Mouse (Mus musculus): ENCODE data around the gene Prpf6.
A peak's percentile ranks its signal among the peaks of the same experiment; 100 is the strongest.

The Prpf6 gene

DNA sequence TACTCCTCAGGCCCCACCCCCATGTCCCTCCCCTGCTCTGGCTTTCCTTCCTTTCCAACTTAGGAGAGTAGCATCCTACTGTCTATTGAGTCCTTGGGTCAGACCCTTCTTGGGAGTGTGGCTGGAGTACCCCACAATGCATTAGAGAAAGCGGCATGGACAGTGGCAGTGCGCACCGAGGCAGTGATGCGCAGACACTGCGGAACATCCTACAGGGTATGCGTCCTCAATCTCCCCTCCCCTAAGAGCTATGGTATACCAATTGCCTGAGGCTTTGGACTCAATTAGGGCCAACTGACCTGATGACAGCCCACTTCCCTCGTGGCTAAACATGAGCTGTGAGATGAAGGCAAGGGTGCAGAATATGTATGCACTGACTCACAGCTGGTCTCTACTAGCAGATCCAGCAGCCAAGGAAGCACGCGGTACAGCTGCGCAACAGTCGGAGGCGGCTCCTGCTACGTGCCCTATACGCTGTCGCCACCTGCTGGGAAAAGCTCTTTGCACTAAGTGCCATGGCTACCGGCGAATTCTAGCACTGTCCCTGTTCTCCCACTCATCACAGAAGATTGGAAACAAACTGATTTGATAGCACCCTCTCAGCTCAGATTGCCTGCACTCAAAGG, 67.4 kb downstream of the Prpf6 start:
- peak; percentile 60 for DNase-seq (ENCODE audit: low read depth)

DNA sequence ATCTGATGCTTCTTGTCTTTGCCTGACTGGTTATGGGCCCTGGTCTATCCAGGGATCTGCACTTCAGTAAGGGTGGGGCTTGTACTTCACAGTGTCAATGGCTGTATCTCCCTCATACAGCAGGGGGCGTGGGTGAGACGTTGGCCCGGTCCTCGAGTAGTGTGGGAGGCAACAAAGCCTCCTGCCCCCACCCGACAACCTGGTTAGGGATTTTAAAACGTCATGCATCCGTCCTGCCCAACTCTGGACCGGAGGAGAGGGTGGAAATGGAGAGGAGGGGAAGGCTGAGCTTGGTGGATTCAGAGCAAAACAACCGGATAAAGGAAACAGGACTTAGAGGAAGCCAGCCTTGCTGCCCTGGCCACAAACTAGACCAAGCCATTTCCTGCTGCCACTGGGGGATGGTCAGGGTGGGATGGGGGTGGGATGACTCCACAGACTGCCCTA, 68.0 kb downstream of the Prpf6 start:
- DNase-seq (ENCODE audit: low read depth): peak; percentile 74

DNA sequence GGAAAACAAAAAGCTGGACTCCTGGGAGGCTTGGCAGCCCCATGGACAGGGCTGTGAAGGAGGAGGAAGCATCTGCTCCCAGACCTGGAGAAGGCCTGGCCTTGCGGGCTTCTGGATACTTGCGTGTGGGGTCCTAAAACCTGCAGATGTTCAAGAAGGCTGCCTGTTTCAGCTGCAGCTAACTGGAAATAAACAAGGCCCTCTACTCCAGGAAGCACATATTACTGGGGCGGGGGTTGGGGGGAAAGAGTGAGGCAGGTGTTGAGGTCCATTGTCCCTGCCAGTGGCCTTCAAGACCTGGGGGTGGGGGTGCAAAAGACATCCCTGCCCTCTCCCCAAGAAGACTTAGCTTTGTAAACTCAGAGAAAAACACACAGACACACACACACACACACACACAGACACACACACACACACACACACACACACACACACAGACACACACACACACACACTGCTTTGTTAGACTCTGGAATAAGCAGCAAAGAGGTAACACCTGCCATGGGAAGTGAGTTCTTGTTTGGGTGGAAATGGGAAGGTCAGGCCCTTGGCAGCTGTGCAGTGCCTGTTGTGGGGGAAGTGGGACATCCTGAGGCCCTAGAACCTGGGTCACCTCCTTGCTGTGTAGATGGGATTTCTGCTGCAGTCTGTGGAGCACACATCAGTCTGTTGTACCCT, 71.1 kb downstream of the Prpf6 start:
- no peak for DNase-seq (ENCODE audit: low read depth)

DNA sequence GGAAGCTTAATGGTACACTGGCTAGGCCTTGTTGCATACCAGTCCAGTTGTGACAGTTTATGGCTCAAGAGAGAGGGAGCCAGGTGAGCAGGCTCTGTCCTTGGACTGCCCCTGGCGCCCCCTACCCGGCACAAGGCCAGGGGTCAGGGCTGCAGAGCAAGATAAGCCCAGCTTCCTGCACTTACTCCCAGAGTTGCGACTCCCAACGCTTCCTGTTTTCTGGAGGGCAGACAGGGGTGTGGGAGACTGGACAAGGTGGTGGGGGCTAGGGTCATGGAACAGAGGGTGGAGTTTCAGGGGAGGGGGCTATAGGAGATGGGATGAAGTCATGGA, 71.6 kb downstream of the Prpf6 start:
- no peak for DNase-seq (ENCODE audit: low read depth)

DNA sequence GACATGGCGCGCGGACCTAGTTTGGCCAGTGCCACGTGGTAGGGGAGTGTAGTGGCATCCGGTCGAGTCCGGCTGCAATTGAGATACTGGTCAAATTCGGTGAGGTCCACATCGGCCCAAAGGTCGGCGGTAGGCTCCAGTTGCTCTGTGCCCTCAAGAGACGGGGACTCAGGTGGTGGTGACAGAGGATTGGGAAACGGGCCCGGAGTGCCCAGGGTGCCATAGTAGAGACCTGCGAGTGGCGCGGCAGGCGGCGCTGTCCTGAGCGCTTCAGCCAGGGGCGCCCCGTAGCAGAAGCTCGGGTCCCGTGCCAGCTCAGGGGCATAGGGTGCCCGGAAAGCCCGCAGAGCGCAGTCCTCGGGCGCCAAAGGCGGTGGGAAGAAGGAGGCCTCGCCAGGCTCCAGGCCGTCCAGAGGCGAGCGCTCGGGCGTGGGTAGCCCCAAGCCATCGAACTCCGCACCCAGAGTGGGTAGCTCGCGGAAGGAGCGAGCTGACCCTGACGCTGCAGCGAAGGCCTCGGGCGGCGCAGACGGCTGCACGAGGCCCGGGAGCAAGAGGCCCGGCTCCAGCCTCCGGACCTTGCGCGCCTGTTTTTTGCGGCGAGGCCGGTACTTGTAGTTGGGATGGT, 78.7 kb downstream of the Prpf6 start:
- DNase-seq (ENCODE audit: low read depth): no peak

DNA sequence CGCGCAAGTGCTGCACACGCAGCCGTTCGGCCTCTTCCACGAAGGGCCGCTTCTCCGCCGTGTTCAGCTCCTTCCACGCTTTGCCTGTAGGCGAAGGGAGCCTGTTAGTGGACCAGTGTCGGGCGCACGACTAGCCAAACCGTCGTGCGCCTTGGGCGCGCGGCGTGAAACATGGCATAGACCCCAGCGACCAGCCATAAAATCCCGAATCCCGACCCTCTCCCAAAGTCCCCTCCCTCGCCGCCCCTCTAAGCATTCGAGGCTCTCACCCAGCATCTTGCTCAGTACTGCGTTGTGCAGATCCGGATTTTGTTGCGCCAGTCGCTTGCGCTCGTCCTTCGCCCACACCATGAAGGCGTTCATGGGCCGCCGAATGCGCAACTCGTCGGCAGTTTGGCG, 79.2 kb downstream of the Prpf6 start:
- DNase-seq (ENCODE audit: low read depth): no peak

DNA sequence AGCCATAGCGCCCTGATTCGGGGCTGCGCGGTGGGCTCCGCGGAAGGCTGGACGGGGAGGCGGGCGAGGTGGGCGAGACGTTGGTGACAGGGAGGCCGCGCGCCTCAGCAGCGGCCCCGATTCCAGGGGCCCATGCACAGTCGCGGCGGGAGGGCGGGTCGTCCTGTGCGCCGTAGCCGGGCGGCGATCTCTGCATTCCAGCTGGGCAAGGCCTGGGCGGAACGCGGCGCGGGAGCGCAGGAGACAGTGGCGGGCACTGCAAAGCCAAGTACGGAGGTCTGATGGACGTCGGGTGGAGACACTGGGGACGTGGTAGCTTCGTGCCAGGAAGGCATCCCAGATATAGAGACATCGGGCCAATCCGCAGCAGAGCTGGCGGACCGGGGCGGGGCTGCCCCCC, 79.7 kb downstream of the Prpf6 start, which contains the start of gene Sox18:
Gene Sox18, minus strand, starts transcription at position 315 of the 400 bp plus-strand sequence.
- DNase-seq (ENCODE audit: low read depth): no peak

DNA sequence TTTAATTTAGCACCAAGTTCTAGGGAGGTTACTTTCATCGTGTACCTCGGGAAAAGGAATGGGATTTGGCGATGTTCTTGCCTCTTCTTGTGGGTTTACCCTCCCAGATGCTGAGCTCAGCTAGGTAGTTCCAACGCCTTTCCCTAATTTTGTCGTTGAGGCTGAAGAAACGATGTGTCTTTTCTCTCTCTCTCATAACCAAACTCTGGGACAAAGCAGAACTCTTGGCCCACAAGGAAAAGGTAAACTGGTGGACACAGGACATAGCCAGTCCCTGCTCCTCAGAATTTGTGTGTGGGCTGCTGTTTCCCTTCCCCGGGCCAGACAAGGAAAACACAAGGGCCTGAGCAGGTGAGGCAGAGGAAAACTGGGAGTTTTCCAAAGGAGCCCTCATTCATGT, 80.3 kb downstream of the Prpf6 start:
- no peak for DNase-seq (ENCODE audit: low read depth)

DNA sequence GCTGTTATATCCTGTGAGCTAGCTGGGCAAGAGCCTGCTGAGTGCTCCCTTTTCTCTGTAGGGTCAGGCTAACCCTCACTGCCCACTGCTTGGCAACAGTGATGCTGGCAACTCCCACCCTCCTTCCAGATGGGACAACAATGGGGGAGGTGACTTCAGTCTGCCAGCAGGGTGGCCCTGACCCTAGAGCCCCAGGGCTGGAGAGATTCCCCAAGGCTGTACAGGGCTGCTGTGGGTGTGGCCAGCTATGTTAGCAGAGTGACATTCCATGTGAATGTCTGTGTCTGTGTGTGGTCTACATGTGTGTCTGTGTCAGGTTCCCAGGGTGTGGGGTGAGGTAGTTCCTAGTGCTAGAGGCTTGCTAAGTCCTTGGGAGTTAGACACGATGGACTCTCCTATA, 81.8 kb downstream of the Prpf6 start:
- no peak for DNase-seq (ENCODE audit: low read depth)

DNA sequence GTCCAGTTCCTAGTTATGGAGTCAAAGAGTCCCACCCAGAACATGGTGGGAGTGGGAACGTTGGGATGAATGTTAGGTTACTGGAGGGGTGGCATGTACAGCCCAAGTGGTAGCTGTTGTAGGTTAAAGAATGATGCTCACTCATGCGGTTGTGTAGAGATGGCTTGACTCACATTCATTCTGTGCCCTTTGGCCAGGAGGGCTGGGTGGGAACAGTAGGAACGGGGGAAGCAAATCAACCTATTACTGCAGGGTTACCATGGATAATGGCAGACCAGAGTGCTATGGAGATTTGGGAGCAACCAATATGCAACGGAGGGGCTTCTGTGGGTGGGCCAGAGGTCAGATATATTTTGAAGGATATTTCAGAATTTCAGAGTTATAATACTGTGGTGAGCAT, 83.3 kb downstream of the Prpf6 start:
- DNase-seq (ENCODE audit: low read depth): no peak

DNA sequence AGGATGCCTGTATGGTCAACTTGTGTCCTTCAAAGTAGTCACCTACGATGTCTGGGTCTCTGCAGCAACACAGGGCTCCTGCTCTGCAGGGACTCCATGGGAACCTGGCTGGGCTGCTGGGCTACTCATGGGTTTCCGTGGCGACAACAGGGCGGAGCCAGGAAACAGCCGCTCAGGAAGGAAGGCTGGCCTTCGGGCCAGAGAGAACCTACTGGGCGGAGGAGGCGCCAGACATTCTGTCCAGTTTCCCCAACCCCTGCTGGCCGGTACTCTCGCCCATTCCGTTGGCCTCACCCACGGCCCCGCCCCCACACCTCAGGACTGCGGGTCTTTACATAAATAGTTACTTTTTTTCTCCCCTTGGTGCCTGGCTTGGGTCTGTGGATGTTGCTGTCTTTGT, 83.8 kb downstream of the Prpf6 start:
- DNase-seq (ENCODE audit: low read depth): peak; percentile 74

DNA sequence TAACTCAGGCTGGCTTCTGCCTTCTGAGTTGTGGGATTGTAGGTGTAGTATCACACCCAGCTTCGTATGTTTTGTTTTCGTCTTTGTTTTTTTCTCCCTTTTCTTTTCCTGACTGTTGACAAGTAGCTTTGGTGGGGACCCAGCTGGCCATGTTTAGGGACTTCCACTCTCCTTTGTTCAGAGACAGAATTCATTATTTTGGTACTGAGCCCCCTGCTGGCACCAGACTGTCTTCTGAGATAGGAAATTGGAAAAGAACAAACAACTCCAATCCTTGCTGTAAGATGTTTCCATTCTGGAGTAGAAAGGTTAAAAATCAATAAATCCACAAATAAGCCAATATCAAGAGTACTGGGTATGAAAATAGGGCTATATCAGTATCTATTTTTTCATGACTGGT, 84.8 kb downstream of the Prpf6 start:
- DNase-seq (ENCODE audit: low read depth): peak; percentile 53

DNA sequence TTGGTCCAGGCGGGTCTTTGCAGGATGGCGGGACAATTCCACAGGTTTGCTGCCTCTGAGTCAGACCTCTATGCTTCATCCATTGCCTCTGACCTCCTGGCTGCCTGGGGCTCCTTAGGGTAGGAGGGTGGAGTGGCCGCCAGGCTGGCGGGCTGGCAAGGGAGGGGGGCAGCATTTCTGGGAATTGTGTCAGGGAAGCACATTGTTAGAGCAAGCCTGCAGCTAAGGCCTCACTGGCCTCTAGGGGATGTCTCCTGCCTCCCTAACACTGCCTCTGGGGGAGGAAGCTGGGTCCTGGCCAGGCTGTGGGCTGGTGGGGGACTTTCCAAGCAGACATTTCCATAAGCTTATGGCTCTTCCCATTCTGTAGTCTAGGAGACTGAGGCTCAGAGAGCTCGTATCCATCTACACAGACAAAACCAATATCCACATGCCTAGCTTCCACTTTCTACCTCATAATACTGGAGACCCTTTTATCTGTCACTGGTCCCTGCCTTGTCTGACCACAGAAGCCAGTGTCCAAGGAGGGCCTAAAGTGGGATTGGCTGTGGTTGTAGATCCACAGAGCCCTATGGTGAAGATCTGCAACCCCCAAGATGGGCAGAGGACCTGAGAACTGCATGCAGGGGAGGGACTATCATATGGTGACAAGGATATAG, 85.6 kb downstream of the Prpf6 start:
- DNase-seq (ENCODE audit: low read depth): peak; percentile 59

DNA sequence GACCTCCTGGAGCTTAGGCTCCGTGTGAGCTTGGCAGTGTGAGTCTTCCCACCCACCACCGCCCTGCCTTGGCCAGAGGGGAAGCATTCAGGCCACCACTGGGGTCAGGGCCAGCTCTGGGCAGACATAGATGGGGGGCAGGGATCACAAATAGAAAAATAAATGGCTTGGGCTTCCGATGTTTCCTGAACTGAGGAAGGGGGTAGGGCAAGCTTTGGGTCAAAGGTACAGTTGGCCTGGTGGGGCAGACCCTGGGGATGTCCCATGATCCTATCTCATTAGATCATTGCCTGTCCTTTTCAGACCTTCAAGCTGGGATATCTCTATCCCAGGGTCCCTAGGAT, 86.1 kb downstream of the Prpf6 start:
- DNase-seq (ENCODE audit: low read depth): no peak

DNA sequence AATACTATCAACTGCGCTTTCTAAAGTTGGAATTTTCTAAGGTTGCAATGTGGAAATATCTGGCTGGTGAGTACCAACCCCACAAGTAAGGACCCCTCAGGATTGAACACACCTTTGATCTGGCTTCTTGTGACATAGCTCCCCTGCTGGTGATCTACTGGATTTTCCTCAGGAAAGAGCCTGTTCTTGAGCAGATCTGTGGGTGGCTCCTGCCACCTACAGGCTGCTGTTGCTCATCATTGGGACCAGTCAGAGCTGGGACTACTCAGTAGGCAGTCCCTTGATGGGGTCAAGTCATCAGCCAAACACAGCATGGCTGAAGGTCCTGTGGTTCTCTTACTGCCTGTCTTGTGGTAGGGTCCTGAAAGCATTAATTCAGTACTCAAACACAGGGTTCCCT, 87.1 kb downstream of the Prpf6 start:
- peak; percentile 90 for DNase-seq (ENCODE audit: low read depth)

DNA sequence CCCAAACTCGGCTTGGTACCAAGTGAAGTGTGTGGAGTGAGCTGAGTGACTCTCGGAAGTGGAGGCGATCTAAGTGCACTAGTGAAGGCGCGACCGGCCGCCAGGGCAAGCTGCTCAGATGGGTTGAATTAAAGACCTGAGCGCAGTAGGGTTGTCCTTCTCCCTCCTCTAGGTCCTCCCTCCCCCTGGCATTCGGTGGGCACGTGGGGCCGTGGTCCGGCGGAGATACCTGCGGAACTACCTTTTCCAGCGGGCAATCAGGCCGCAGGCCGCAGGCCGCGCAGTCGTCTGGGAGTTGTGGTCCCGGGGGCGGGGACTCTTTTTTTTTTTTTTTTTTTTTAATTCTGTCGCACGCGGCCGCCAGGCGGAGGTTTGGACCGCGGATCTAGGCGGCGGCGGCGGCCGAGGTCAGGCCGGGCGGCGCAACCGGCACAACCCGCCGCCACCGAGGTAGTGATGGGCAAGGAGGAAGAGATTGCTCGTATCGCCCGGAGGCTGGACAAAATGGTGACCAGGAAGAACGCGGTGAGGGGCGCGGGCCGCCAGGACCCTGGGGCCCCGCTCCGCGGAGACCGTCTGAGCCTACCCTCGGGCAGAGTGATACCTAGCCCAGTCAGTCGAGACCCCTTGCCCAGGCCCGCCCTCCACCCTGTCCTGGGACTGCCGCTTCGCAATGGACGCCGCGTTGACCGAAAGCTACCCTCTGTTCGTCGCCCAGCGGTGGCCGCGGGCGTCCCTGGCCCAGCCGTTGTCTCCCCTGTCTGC, 88.5 kb downstream of the Prpf6 start, which contains the start of gene Tcea2:
Gene Tcea2, plus strand, starts transcription at position 360 of the 765 bp plus-strand sequence.
- peak; percentile 81 for DNase-seq (ENCODE audit: low read depth)

DNA sequence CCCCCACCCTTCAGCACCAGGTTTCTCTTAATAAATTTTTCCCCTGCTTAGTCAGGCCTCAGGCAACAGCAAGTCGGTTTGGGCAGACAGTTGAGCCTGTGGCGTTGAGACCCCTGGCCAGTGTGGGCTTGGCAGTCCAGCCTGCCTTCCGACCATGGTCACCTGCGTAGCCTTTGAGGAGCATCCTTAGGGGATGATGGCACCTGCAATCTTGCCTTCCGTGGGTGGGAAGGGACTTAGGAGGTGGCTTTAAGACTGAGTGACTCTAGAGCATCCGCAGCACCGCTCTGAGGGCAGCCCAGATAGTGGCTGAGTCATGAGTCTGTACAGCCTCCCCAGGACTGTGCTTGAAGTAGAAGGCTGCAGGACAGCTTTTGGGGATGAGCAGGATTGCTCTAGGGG, 89.0 kb downstream of the Prpf6 start:
- peak; percentile 46 for DNase-seq (ENCODE audit: low read depth)

DNA sequence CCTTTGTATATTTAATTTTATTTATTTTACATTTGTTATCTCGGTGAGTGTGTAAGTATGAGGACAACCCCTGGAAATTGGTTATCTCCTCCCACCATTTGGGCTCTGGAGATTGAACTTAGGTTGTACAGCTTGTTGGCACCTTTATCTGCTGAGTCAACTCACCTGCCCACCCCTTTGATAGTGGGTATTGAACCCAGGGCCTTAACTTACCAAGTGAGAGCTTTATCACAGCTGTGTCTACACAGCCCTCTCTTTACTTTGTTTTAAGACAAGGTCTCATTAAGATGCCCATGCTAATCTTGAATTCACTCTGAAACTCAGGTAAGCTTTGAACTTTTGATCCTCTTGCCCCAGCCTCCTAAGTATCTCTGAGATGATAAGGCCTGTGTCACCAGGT, 90.3 kb downstream of the Prpf6 start:
- no peak for DNase-seq (ENCODE audit: low read depth)

DNA sequence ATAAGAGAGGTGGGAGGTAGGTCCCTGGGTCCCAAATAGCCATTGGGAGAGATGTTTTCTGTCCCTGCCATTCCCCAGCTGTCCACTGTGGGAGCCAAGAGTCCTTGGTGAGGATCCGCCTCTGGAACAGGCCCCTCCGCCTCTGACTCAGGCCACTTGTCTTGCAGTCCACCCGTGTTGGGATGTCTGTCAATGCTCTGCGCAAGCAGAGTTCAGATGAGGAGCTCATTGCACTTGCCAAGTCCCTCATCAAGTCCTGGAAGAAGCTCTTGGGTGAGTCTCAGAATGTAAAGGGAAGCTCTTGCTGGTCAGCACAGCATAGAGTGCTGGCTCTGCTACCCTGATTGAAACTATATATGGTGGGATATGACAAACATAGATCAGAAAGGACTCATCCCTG, 91.7 kb downstream of the Prpf6 start:
- DNase-seq (ENCODE audit: low read depth): no peak

DNA sequence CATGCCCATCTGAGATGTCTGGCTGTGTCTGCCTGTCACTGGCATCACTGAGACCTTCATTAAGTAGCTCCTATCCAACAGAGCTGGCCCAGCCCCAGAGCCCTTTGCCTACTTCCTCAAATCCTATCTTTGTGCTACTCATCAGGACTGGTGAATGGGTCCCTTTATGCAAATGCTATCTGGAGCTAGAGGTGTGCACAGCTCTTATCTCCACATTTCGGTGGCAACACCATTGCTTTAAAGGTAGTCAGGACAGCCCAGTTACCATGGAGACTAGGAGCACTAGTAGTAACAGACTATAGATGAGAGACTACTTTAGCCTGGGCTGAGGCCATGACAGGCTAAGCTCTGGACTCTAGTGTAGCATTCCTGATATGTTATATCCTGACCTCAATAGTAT, 93.0 kb downstream of the Prpf6 start:
- no peak for DNase-seq (ENCODE audit: low read depth)

DNA sequence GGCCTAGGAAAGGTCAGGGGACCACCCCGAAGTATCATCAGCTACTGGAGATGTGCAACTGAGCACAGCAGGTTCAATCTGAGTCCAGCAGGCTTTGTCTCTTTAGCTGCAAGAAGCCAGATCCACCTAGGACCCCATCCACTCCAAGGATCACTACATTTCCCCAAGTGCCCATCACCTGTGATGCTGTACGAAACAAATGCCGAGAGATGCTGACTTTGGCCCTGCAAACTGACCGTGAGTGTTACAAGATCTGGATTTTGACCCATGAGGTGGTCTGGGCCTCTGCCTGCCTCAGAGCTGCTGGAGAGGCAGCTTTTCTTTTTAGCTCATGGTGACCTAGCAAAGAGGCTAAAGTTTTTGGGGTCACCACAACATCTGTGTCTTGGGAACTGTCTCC, 94.0 kb downstream of the Prpf6 start:
- no peak for DNase-seq (ENCODE audit: low read depth)

DNA sequence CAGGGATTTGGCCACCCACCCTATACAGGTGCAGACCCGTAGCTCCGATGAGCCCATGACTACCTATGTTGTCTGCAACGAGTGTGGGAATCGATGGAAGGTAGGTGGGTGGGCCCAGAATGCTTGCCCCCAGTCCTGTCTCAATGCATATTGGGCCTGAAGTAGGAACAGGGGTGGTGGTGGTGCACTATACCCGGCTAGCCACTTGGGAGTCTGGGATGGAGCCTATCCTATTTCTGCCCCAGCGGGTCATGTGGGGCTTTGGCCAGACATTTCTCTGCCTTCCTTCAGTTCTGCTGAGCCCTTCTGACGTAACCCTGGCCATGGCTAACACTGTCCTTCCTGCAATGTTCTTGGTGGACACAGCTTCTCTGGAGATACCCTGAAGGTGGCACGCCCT, 95.9 kb downstream of the Prpf6 start:
- no peak for DNase-seq (ENCODE audit: low read depth)

Measured in NIH3T3 (cell line).